Mouse (Mus musculus): ENCODE measurements around the gene Sobp. TPM values are rescaled to one million over a fixed set of nuclear protein-coding genes. Genes with fewer than 3 reads are reported as not detected.
A peak's percentile ranks its signal among the peaks of the same experiment; 100 is the strongest.

Gene Sobp
- polyA plus RNA-seq, 1 experiment from 2014 or later: 15.1 TPM

DNA sequence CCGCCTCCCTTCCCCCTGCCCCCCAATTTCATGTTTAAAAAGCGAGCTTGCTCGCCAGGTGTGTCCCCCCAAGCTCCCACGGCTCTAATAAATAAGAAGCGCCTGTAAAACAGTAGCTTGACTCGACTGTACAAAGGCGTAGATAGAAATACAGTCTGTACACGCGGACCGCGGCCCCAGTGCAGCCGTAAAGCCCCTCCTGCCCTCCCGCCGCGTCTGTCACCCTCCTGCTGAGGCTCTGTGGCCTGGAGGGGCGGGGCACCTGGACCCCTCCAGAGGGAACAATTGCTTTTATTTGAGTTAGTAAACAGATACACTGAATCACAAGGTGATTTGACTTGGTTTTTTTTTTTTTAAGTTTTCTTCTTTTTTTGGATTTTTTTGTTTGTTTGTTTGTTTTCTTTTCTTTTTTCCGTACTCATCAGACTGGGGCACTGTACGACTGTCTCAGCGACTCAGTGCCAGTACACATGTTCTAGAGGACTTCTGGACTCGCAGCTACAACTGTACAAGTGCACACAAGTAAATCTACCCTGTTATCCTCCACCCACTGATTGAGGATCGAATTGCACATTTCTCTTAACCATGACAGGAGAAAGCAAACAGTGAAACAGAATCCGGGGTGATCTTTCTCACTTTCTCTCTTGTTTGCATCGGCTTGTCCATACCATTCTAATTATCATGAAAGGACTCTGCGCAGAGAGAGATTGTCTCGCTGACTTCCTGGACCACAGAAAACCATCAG lies 171.4 kb downstream of the Sobp start:
- no peak for ATAC-seq (replicated peaks)
- H3K4me1 ChIP-seq: peaks cover 9% of the 10 kb centered on the region
- peak overlapping the region; percentile 22 for H3K4me3 ChIP-seq
- no peak overlapping the region for H3K27ac ChIP-seq (replicated peaks)
- no peak overlapping the region for H3K9ac ChIP-seq (replicated peaks)
- WGBS: 13% methylated on average over 25 of the region's 25 CpGs
- no peaks in the 10 kb centered on the region for H3K9me3 ChIP-seq
- peak overlapping the region; percentile 37 for H3K4me2 ChIP-seq (replicated peaks)
- peaks cover 5% of the 10 kb centered on the region; the same call in 1 of the 2 replicates for H3K36me3 ChIP-seq
- no peaks in the 10 kb centered on the region for H3K27me3 ChIP-seq

DNA sequence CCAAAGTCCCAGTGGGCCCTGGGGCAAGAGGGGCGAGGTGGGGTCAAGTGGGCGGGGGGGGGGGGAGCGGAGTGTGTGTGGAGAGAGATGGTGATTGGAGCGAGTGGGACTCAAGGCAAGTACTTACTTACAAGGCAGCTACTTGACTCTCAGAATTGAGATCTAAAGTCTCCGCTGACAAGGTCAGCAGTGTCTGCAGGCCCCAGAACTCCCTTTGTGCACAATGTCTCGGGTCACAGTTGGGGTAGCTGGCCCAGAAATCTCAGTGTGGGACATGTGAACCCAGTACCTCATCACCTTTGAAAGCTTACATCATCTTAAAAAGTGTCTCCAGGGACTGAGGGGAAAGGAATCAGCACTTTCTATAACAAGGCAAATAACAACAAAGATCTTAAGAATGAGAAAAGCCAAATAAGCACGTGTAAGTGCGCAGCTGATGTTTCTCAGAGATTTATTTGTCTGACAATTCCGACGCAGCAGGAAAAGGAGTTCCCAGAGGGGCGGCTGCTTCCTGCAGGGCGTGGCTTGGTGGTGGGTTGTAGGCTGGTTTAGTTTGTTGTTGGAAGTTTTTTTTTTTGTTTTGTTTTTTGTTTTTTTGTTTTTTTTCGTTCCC lies 172.2 kb downstream of the Sobp start:
- WGBS: 18% methylated on average over 13 of the region's 13 CpGs
- Histone ChIP-seq H3K4me1 (peaks cover 9% of the 10 kb centered on the region), H3K27me3 (no peaks in the 10 kb centered on the region), H3K9me3 (no peaks in the 10 kb centered on the region), H3K4me3 (peak overlapping the region; percentile 22; the same call in 1 of the 2 replicates), H3K36me3 (peaks cover 5% of the 10 kb centered on the region; the same call in 1 of the 2 replicates), H3K27ac (replicated peaks) (no peak overlapping the region), H3K4me2 (replicated peaks) (peak overlapping the region; percentile 37), H3K9ac (replicated peaks) (no peak overlapping the region)
- no peak for ATAC-seq (replicated peaks)

GRCm38 (mm10) chr10:43001433-43001832 lies 172.9 kb downstream of the Sobp start:
- no peak overlapping the region for H3K4me3 ChIP-seq
- H3K27ac ChIP-seq (replicated peaks): no peak overlapping the region
- H3K36me3 ChIP-seq: peaks cover 5% of the 10 kb centered on the region; the same call in 1 of the 2 replicates
- no peak overlapping the region for H3K4me2 ChIP-seq (replicated peaks)
- no peaks in the 10 kb centered on the region for H3K9me3 ChIP-seq
- 82% methylated on average over 3 of the region's 3 CpGs for WGBS
- ATAC-seq (replicated peaks): no peak
- no peaks in the 10 kb centered on the region for H3K27me3 ChIP-seq
- H3K4me1 ChIP-seq: peaks cover 9% of the 10 kb centered on the region
- H3K9ac ChIP-seq (replicated peaks): no peak overlapping the region

GRCm38 (mm10) chr10:42999324-42999723 lies 175.0 kb downstream of the Sobp start:
- Histone ChIP-seq H3K4me1 (peaks cover 16% of the 10 kb centered on the region), H3K36me3 (peaks cover 4% of the 10 kb centered on the region; the same call in 1 of the 2 replicates), H3K4me2 (replicated peaks) (no peak overlapping the region), H3K27ac (replicated peaks) (no peak overlapping the region), H3K4me3 (no peak overlapping the region), H3K9ac (replicated peaks) (no peak overlapping the region), H3K9me3 (no peaks in the 10 kb centered on the region), H3K27me3 (no peaks in the 10 kb centered on the region)
- WGBS: 93% methylated on average over 10 of the region's 10 CpGs
- ATAC-seq (replicated peaks): peak; percentile 39; the same call in 1 of the 2 replicates

DNA sequence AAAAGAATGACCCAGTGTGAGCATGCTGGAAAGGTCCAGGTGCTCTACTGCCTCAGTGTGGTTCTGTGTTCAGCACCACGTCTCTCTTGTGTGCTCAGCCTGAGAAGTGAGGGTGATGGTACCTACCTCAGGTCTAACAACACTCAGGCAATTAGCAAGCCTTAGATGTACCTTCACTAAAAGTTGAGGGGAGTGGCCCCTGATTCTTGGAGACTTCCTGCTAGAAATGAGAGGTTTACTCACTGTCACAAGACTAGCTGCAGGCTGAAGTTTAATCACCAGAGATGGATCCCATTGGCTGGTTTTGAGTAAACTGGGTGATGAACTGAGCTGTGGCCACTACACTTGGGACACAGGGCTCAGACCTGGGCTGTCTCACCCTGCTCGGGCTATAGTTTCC lies 177.1 kb downstream of the Sobp start:
- H3K9ac ChIP-seq (replicated peaks): no peak overlapping the region
- H3K4me2 ChIP-seq (replicated peaks): no peak overlapping the region
- no peak for ATAC-seq (replicated peaks)
- no peaks in the 10 kb centered on the region for H3K9me3 ChIP-seq
- peaks cover 22% of the 10 kb centered on the region for H3K4me1 ChIP-seq
- H3K36me3 ChIP-seq: no peaks in the 10 kb centered on the region
- H3K27me3 ChIP-seq: no peaks in the 10 kb centered on the region
- H3K4me3 ChIP-seq: no peak overlapping the region
- H3K27ac ChIP-seq (replicated peaks): no peak overlapping the region
- 93% methylated on average over 2 of the region's 2 CpGs for whole genome bisulfite sequencing

GRCm38 (mm10) chr10:42995484-42995895 lies 178.8 kb downstream of the Sobp start:
- Histone ChIP-seq H3K9me3 (no peaks in the 10 kb centered on the region), H3K4me3 (no peak overlapping the region), H3K36me3 (no peaks in the 10 kb centered on the region), H3K4me2 (replicated peaks) (no peak overlapping the region), H3K27ac (replicated peaks) (no peak overlapping the region), H3K27me3 (no peaks in the 10 kb centered on the region), H3K4me1 (peaks cover 22% of the 10 kb centered on the region), H3K9ac (replicated peaks) (no peak overlapping the region)
- WGBS: 58% methylated on average over 13 of the region's 13 CpGs
- no peak for ATAC-seq (replicated peaks)

DNA sequence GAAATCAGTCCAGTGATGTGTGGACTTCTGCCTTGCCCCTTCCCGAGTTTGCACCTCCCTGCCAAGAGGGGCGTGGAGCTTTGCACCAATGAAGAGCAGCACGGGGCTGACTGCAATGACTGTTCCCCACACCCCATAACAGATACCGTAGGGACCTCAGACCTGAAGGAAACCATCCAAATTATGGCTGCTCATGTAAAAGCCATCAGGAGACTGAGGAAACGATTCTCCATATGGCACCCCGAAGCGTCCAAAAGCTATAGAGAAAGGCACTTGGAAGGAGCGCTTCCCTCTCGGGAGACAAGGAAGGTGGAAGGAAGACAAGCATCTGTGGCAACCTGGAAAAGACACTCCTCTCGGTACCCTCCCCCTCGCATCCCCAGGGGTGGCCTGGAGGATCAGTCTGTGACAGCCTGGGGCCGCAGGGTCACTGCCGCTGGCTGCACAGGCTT lies 180.0 kb downstream of the Sobp start:
- Histone ChIP-seq H3K9ac (replicated peaks) (no peak overlapping the region), H3K4me2 (replicated peaks) (peak overlapping the region; percentile 14), H3K27ac (replicated peaks) (peak overlapping the region; percentile 74), H3K27me3 (no peaks in the 10 kb centered on the region), H3K9me3 (no peaks in the 10 kb centered on the region), H3K36me3 (no peaks in the 10 kb centered on the region), H3K4me3 (no peak overlapping the region), H3K4me1 (peaks cover 22% of the 10 kb centered on the region)
- WGBS: 27% methylated on average over 13 of the region's 13 CpGs
- ATAC-seq (replicated peaks): peak; percentile 30; the same call in 1 of the 2 replicates

DNA sequence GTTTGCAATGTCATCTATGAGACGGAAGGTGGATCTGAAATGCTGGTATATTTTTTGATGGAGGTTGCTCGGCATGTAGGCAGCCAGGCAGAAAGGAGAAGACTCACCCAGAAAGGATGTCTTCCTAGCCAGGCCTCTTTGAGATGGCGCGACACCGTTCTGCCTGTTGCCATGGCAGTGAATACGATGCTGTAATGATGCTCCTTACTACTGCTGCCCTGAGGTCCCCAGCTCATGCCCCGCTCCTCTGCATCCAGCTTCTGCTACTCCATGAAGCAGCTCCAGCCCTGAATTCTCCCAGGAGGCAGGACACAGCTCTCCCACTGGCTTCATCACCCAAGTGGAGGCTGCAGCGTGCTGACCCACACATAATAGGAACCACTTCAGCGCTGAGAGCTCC lies 183.3 kb downstream of the Sobp start:
- WGBS: 65% methylated on average over 9 of the region's 9 CpGs
- H3K9ac ChIP-seq (replicated peaks): no peak overlapping the region
- ATAC-seq (replicated peaks): 0 out of 2 replicates have a peak, but pooled peaks have one; percentile 34
- peaks cover 22% of the 10 kb centered on the region for H3K4me1 ChIP-seq
- no peaks in the 10 kb centered on the region for H3K36me3 ChIP-seq
- H3K9me3 ChIP-seq: no peaks in the 10 kb centered on the region
- no peak overlapping the region for H3K4me2 ChIP-seq (replicated peaks)
- no peak overlapping the region for H3K27ac ChIP-seq (replicated peaks)
- H3K27me3 ChIP-seq: no peaks in the 10 kb centered on the region
- H3K4me3 ChIP-seq: no peak overlapping the region

- peak; percentile 26; the same call in 1 of the 2 replicates for ATAC-seq (replicated peaks)
Measured at GRCm38 (mm10) chr10:42989910-42990309, 184.4 kb downstream of the Sobp start.

GRCm38 (mm10) chr10:42988627-42989026 lies 185.7 kb downstream of the Sobp start:
- no peak for ATAC-seq (replicated peaks)
- no peak overlapping the region for H3K4me2 ChIP-seq (replicated peaks)
- 59% methylated on average over 15 of the region's 15 CpGs for WGBS

More at GRCm38 (mm10) chr10:42989910-42990309, 184.4 kb downstream of the Sobp start:
- 36% methylated on average over 6 of the region's 6 CpGs for WGBS
- Histone ChIP-seq H3K27me3 (no peaks in the 10 kb centered on the region), H3K4me3 (no peak overlapping the region), H3K36me3 (no peaks in the 10 kb centered on the region), H3K27ac (replicated peaks) (no peak overlapping the region), H3K9me3 (no peaks in the 10 kb centered on the region), H3K9ac (replicated peaks) (no peak overlapping the region), H3K4me2 (replicated peaks) (no peak overlapping the region), H3K4me1 (peaks cover 20% of the 10 kb centered on the region)

DNA sequence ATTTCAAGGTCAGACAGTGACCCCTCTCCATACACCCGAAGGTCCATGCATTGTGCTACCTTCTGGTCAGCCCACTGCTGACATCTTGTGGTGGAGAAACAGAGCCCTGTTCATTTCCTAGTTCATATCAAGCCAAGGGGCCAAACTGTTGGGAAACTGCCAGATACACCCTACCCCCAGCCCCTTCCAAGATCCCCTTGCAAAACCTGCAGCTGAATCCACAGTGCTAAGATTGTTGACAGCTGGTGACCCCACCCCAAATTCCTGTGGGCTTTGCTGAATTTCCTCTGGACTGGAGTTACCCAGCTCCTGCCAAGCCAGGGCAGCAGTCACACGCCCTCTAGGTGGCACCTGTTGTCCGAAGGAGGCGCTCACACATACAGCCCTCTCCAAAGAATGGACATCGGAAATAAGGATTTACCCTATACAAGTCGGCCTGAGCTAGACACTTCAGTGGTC lies 186.7 kb downstream of the Sobp start:
- no peaks in the 10 kb centered on the region for H3K27me3 ChIP-seq
- no peak overlapping the region for H3K9ac ChIP-seq (replicated peaks)
- no peak overlapping the region for H3K4me3 ChIP-seq
- ATAC-seq (replicated peaks): peak; percentile 38; the same call in 1 of the 2 replicates
- 25% methylated on average over 6 of the region's 6 CpGs for WGBS
- H3K4me1 ChIP-seq: peaks cover 3% of the 10 kb centered on the region; the same call in 1 of the 2 replicates
- H3K4me2 ChIP-seq (replicated peaks): no peak overlapping the region
- H3K27ac ChIP-seq (replicated peaks): no peak overlapping the region
- no peaks in the 10 kb centered on the region for H3K36me3 ChIP-seq
- H3K9me3 ChIP-seq: no peaks in the 10 kb centered on the region

More at GRCm38 (mm10) chr10:42988627-42989026, 185.7 kb downstream of the Sobp start:
- H3K4me1 ChIP-seq: peaks cover 8% of the 10 kb centered on the region; the same call in 1 of the 2 replicates
- H3K36me3 ChIP-seq: no peaks in the 10 kb centered on the region
- H3K27ac ChIP-seq (replicated peaks): no peak overlapping the region
- H3K4me3 ChIP-seq: no peak overlapping the region
- no peaks in the 10 kb centered on the region for H3K9me3 ChIP-seq
- H3K27me3 ChIP-seq: no peaks in the 10 kb centered on the region
- no peak overlapping the region for H3K9ac ChIP-seq (replicated peaks)

DNA sequence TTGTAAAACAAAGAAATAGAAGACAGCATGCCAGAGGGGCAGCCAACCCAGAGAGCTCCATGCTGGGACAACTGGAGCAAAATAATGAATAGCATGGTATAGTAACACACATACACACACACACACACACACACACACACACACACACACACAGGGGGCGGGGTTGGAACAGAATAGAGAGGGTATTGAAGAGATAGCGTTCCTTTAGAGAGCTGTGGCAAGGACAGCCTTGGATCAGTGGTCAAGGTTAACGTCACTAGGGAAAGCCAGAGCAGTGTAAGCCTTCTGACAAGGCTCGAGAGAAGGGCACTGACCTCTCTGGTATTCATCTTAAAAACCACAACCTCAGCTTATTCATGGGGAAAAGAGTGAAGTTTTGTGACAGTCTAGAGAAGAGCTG lies 189.4 kb downstream of the Sobp start:
- Histone ChIP-seq H3K4me3 (no peak overlapping the region), H3K4me2 (replicated peaks) (no peak overlapping the region), H3K36me3 (no peaks in the 10 kb centered on the region), H3K9ac (replicated peaks) (no peak overlapping the region), H3K27me3 (no peaks in the 10 kb centered on the region), H3K27ac (replicated peaks) (no peak overlapping the region), H3K9me3 (no peaks in the 10 kb centered on the region), H3K4me1 (no peaks in the 10 kb centered on the region)
- 79% methylated on average over 4 of the region's 4 CpGs for WGBS
- no peak for ATAC-seq (replicated peaks)

Measured in forebrain, embryonic 15.5 days (tissue).